Mouse (Mus musculus) heart, embryonic 13.5 days (tissue): ENCODE data around the gene Tbx4. TPM values are rescaled to one million over a fixed set of nuclear protein-coding genes. Genes with fewer than 3 reads are reported as not detected.

ENCODE experiments used
- ATAC-seq: fragments of 200-750 bp; cut with Nextera tagmentation; 2 replicates; pipeline ENCODE4 v1.8.0; 2017; ENCODE audit warnings: moderate TSS enrichment; ENCODE audit not compliant: insufficient number of reproducible peaks, low FRiP score, low TSS enrichment; ENCODE audit errors: extremely low read depth
- H3K27ac ChIP-seq: fragments of 300-500 bp; sonication (generic); replicated peaks from 2 replicates; pipeline ENCODE4 v1.5.1; 2015; ENCODE audit warnings: moderate library complexity, mild to moderate bottlenecking, inconsistent platforms
- H3K27me3 ChIP-seq: fragments of 300-500 bp; sonication (generic); replicated peaks from 2 replicates; pipeline ENCODE4 v1.6.1; 2015; ENCODE audit warnings: mild to moderate bottlenecking, inconsistent platforms
- H3K36me3 ChIP-seq: fragments of 300-500 bp; sonication (generic); 2 replicates; pipeline ENCODE4 v1.6.1; 2015; ENCODE audit warnings: mild to moderate bottlenecking, inconsistent platforms
- H3K4me1 ChIP-seq: fragments of 300-500 bp; sonication (generic); 2 replicates; pipeline ENCODE4 v1.6.1; 2015; ENCODE audit warnings: inconsistent platforms
- H3K4me2 ChIP-seq: fragments of 300-500 bp; sonication (generic); 2 replicates; pipeline ENCODE4 v1.6.1; 2015; ENCODE audit warnings: inconsistent platforms, mild to moderate bottlenecking, moderate library complexity
- H3K4me3 ChIP-seq: fragments of 300-500 bp; sonication (generic); 2 replicates; pipeline ENCODE4 v1.5.1; 2015; ENCODE audit warnings: moderate library complexity, mild to moderate bottlenecking, inconsistent platforms
- H3K9ac ChIP-seq: fragments of 300-500 bp; sonication (generic); 2 replicates; pipeline ENCODE4 v1.6.1; 2015; ENCODE audit warnings: inconsistent platforms, mild to moderate bottlenecking, moderate library complexity
- H3K9me3 ChIP-seq: fragments of 300-500 bp; sonication (generic); 2 replicates; pipeline ENCODE4 v1.6.1; 2016; ENCODE audit warnings: inconsistent platforms
- WGBS: fragments of 180-500 bp; shearing (Covaris S2); methylation state at CpG from one replicate; pipeline ENCODE4 v1.1.7; 2015; ENCODE audit warnings: mixed read lengths; 5-methylcytosine and 5-hydroxymethylcytosine counted together
- polyA plus RNA-seq: library from polyadenylated mRNA; unstranded; fragments of >200 nt; fragmentation: Nextera tagmentation; extraction: Ambion mirVana; gene quantifications from 2 replicates; pipeline ENCODE4 v1.2.1, GENCODE M21; 2015

The Tbx4 gene
- polyA plus RNA-seq, 1 experiment from 2014 or later, result 3.2 TPM

- Histone ChIP-seq H3K4me2 (no peak overlapping the region), H3K9me3 (no peaks in the 10 kb centered on the region), H3K27me3 (peaks cover 8% of the 10 kb centered on the region), H3K36me3 (no peaks in the 10 kb centered on the region), H3K4me3 (no peak overlapping the region), H3K9ac (no peak overlapping the region), H3K4me1 (no peaks in the 10 kb centered on the region), H3K27ac (no peak overlapping the region)
- no peak for ATAC-seq
- 24% methylated on average over 7 of the region's 7 CpGs for WGBS
Measured at GRCm38 (mm10) chr11:85864363-85864762, 21.9 kb upstream of the Tbx4 start.

- Histone ChIP-seq H3K9ac (no peak overlapping the region), H3K4me3 (no peak overlapping the region), H3K27ac (no peak overlapping the region), H3K4me1 (no peaks in the 10 kb centered on the region), H3K4me2 (no peak overlapping the region), H3K36me3 (no peaks in the 10 kb centered on the region), H3K27me3 (peaks cover 55% of the 10 kb centered on the region), H3K9me3 (no peaks in the 10 kb centered on the region)
- 59% methylated on average over 24 of the region's 24 CpGs for WGBS
- ATAC-seq, result no peak
Measured at GRCm38 (mm10) chr11:85876059-85876788, 10.0 kb upstream of the Tbx4 start.

DNA sequence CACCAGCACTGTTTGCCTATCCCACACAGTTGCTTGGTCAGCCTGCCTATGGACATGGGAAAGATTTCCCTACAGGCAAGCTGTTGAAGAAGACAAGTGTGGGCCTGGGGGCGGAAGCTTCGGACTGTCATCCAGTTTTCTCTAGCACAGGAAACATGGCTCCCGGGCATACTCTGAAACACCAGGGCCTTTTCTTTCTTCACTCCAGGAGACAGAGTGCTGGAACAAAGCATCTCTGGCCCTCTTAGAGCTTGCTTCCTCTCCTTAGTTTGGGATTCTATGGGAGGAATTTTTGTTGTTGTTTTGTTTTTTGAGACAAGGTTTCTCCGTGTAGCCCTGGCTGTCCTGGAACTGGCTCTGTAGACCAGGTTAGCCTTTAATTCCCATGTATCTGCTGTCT is 1.7 kb upstream of the Tbx4 start:
- H3K4me3 ChIP-seq, result no peak overlapping the region
- 68% methylated on average over 4 of the region's 4 CpGs for WGBS
- no peak overlapping the region for H3K27ac ChIP-seq
- H3K27me3 ChIP-seq, result peaks cover 94% of the 10 kb centered on the region
- no peaks in the 10 kb centered on the region for H3K36me3 ChIP-seq
- no peaks in the 10 kb centered on the region for H3K9me3 ChIP-seq
- no peak overlapping the region for H3K9ac ChIP-seq
- peaks cover 12% of the 10 kb centered on the region for H3K4me1 ChIP-seq
- no peak overlapping the region for H3K4me2 ChIP-seq
- no peak for ATAC-seq

DNA sequence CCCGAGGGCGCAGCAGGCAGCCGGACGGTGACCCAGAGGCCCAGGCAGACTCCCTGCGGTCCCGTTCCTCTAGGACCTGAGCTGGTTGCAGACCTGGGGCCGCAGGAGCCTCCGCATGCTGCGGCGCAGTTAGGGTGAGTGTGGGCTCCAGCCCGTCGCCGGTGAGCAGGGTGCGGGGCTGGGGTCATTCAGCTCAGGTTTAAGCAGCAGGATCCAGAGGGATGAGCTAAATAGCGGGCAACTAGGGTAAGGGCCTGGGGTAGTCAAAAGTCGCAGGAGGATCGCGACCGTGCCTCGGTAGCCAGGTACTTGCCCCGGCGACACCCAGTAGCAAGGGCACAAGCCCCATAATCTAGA is 185 bp downstream of the Tbx4 start:
- no peak for ATAC-seq
- peaks cover 96% of the 10 kb centered on the region for H3K27me3 ChIP-seq
- H3K36me3 ChIP-seq, result no peaks in the 10 kb centered on the region
- 5% methylated on average over 22 of the region's 22 CpGs for WGBS
- peak overlapping the region; percentile 34; the same call in 1 of the 2 replicates for H3K9ac ChIP-seq
- no peak overlapping the region for H3K27ac ChIP-seq
- peaks cover 23% of the 10 kb centered on the region for H3K4me1 ChIP-seq
- no peaks in the 10 kb centered on the region for H3K9me3 ChIP-seq
- H3K4me3 ChIP-seq, result peak overlapping the region; percentile 28
- peak overlapping the region; percentile 30 for H3K4me2 ChIP-seq

- no peak for ATAC-seq
- Histone ChIP-seq H3K27ac (no peak overlapping the region), H3K27me3 (peaks cover 96% of the 10 kb centered on the region), H3K36me3 (no peaks in the 10 kb centered on the region), H3K4me2 (no peak overlapping the region), H3K4me1 (peaks cover 23% of the 10 kb centered on the region), H3K9ac (no peak overlapping the region), H3K4me3 (no peak overlapping the region), H3K9me3 (no peaks in the 10 kb centered on the region)
- 29% methylated on average over 6 of the region's 6 CpGs for WGBS
Measured at GRCm38 (mm10) chr11:85887273-85887672, 1.1 kb downstream of the Tbx4 start.

DNA sequence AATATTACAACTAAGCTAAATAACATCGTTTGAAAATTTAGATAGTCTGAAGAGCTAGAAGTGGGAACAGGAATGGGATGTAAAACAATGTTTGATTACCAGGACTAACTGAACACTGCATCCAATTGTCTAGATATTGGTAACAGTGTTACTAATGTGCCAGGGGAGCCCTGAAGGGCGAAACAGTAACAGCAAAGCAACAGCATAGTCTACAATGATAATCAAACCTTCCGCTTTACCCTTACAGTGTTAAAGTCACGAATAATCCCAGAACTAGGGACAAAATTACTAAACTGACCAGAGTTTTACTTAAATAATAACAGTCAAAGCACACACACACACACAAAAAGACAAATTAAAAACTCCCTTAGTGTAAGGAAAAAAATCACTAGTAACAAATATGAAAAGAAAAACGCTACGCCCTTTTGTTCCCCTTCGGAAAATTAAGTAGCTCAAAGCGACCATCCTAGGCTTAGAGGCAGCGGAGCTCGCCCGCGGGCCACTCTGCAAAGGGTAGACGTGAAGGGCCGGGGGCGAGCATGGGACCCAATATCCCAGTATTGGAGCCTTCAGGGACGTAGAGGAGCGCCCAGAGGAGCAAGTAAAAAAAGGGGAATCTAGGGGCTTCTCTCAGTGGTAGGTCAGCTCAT is 1.7 kb downstream of the Tbx4 start:
- peaks cover 23% of the 10 kb centered on the region for H3K4me1 ChIP-seq

DNA sequence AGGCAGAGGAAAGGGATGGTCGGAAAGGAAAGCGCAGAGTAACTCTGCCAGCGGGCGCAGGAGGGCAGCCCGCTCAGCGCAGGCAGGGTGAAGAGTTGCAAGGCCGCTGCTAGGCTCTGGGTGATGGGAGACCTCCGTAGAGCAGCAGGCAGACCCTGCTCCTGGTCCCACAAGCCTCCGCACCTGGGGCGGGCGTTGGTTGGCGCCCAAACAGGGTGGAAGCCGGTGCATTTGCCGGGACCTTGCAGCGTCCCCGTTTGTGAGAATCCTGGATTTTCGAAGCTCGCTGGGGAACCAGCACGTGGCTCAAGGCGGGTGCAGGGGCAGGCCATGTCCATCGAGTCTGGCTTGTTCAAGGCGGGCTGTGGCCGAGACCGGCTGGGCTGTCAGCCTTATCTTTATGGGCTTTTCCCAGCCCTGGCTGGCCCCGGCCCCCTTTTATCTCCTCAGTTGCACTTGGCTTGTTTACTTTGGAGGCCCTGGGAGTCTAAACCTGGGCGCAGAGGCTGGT is 2.3 kb downstream of the Tbx4 start:
- peaks cover 23% of the 10 kb centered on the region for H3K4me1 ChIP-seq
- H3K4me3 ChIP-seq, result peak overlapping the region; percentile 42
- H3K4me2 ChIP-seq, result peak overlapping the region; percentile 50
- no peak for ATAC-seq
- 3% methylated on average over 26 of the region's 26 CpGs for WGBS
- H3K9me3 ChIP-seq, result no peaks in the 10 kb centered on the region
- H3K36me3 ChIP-seq, result no peaks in the 10 kb centered on the region
- H3K9ac ChIP-seq, result peak overlapping the region; percentile 48
- H3K27me3 ChIP-seq, result peaks cover 96% of the 10 kb centered on the region
- no peak overlapping the region for H3K27ac ChIP-seq

More for the DNA sequence above, 1.7 kb downstream of the Tbx4 start:
- peak overlapping the region; percentile 50 for H3K4me2 ChIP-seq
- peak overlapping the region; percentile 48 for H3K9ac ChIP-seq
- peaks cover 96% of the 10 kb centered on the region for H3K27me3 ChIP-seq
- no peak overlapping the region for H3K27ac ChIP-seq
- no peaks in the 10 kb centered on the region for H3K9me3 ChIP-seq
- no peaks in the 10 kb centered on the region for H3K36me3 ChIP-seq
- WGBS, result 6% methylated on average over 17 of the region's 17 CpGs
- ATAC-seq, result no peak
- H3K4me3 ChIP-seq, result peak overlapping the region; percentile 42

DNA sequence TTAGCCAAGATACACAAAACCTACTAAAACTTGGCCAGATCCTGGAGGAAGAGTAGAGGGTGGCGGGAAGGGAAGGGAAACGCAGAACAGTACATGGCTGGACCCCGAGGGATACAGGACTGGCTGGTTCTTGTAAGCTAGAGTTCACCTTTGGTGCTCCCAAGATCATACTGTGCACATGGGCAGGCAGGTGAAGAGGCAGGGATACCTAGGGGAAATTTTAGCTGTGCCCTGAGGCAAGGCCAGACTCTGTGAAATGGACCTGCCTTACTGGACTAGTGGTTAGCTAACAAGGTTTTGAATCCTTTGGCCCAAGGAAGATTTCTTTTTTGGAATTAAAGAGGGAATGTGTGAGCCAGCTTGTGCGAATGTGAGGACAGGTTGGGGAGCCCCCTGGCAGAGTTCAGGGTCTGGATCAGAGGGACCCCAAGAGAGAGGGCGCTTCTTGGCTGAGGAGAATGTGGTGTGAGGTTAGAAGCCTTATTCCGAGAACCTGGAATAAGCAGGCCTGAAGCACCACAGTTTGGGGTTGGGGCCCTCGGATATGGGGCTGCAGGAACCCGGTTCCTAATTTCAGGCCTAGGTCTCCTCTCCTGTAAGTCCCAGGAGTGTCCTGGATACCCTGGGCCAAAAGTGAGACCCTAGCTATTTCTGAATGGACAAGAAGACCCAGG is 3.0 kb downstream of the Tbx4 start:
- 29% methylated on average over 8 of the region's 8 CpGs for WGBS
- Histone ChIP-seq H3K27me3 (peaks cover 96% of the 10 kb centered on the region), H3K27ac (no peak overlapping the region), H3K36me3 (no peaks in the 10 kb centered on the region), H3K4me1 (peaks cover 23% of the 10 kb centered on the region), H3K9me3 (no peaks in the 10 kb centered on the region), H3K4me3 (peak overlapping the region; percentile 42), H3K4me2 (peak overlapping the region; percentile 50), H3K9ac (peak overlapping the region; percentile 48; the same call in 1 of the 2 replicates)
- no peak for ATAC-seq

DNA sequence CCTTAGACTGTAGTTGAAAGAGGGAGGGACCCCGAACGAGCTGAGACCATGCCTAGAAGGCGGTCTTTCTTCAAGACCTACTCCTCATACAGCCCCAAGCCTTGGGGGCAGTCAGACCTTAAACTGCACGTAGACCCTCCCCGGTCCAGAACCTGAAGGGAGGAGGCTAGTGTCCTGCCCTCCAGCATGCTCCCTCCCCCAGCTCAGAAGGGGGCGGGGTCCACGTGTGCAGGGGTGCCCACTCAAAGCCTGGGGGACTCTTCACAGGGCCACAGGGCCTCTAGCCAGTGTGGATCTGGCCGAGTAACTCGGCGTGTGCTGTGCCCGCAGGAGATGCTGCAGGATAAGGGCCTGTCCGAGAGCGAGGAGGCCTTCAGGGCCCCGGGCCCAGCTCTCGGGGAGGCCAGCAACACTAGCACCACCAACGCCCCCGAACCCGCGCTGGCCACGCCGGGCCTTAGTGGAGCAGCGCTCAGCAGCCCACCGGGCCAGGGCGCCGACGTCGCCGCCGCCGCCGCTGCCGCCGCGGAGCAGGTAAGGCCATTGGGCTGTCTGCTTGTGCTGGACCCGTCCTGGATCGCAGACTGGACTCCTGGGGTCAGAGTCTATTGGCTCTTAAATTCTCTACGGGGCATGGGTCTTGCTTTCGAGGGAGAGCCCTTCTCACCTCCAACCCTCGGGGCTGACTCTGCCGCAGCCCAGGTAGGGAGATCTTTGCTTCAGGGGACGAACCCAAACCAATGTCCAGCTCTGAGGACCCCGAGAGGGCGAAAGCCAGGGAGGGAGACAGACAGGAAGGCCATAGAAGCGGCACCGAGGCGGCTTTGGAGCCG is 3.7 kb downstream of the Tbx4 start:
- 6% methylated on average over 45 of the region's 47 CpGs for WGBS
- peaks cover 96% of the 10 kb centered on the region for H3K27me3 ChIP-seq
- H3K4me3 ChIP-seq, result peak overlapping the region; percentile 42
- no peak for ATAC-seq
- H3K4me2 ChIP-seq, result peak overlapping the region; percentile 50
- H3K27ac ChIP-seq, result no peak overlapping the region
- H3K36me3 ChIP-seq, result no peaks in the 10 kb centered on the region
- no peaks in the 10 kb centered on the region for H3K9me3 ChIP-seq
- peak overlapping the region; percentile 53 for H3K9ac ChIP-seq
- peaks cover 30% of the 10 kb centered on the region for H3K4me1 ChIP-seq

DNA sequence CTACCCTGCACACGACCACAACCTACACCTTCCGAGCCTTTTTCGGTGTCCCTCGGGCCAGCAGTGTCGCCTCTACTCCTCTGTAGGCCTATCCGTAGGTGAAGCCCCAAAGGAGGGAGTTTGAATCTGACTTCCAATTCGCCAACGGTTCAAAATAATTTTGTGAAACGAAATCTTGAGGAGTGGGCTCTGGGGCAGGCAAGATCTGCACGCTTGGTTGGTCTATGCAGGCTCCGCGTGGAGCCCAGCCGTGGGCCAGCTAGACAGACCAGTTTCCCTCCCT is 4.3 kb downstream of the Tbx4 start:
- peak overlapping the region; percentile 50 for H3K4me2 ChIP-seq
- H3K36me3 ChIP-seq, result no peaks in the 10 kb centered on the region
- WGBS, result 2% methylated on average over 13 of the region's 13 CpGs
- no peak overlapping the region for H3K27ac ChIP-seq
- ATAC-seq, result no peak
- H3K9me3 ChIP-seq, result no peaks in the 10 kb centered on the region
- H3K4me1 ChIP-seq, result peaks cover 35% of the 10 kb centered on the region
- peak overlapping the region; percentile 42 for H3K4me3 ChIP-seq
- peak overlapping the region; percentile 53 for H3K9ac ChIP-seq
- H3K27me3 ChIP-seq, result peaks cover 96% of the 10 kb centered on the region
